8 mouse cellular contexts compared by ENCODE assay signal in genomic region chr2:74704999-74705466, GRCm38 (mm10). TPM values are rescaled to one million over a fixed set of nuclear protein-coding genes. Genes with fewer than 3 reads are reported as not detected.
DNase-seq lines count a peak whose midpoint lies in the region; ATAC-seq and TF ChIP-seq lines count a peak whose summit lies in the region.

No protein-coding gene starts in this region.

- no peak for TF ChIP-seq CTCF in lung, postnatal 0 days (IDR thresholded peaks at IDR 0.05)
- no peak for TF ChIP-seq CTCF in embryonic fibroblast, embryonic 13.5 days (IDR thresholded peaks at IDR 0.05; ENCODE audit: borderline replicate concordance, insufficient read depth, low read length)

- peaks cover 89% of the 10 kb centered on the region for H3K27me3 ChIP-seq in lung, postnatal 0 days (replicated peaks; ENCODE audit: insufficient read depth, low read length)
- 0 out of 2 replicates have a peak, but pooled peaks cover 7% of the 10 kb centered on the region for H3K27me3 ChIP-seq in kidney, embryonic 15.5 days

- peak overlapping the region; percentile 44 for H3K4me3 ChIP-seq in lung, postnatal 0 days (ENCODE audit: low read depth, low read length)
- H3K4me3 ChIP-seq in embryonic fibroblast, embryonic 13.5 days (ENCODE audit: insufficient read depth, low read length): peak overlapping the region; percentile 33
- peak overlapping the region; percentile 79 for H3K4me3 ChIP-seq in kidney, embryonic 15.5 days (replicated peaks)

- peak; percentile 59 for ATAC-seq in lung, postnatal 0 days
- ATAC-seq in kidney, embryonic 15.5 days (replicated peaks; ENCODE audit: low FRiP score): peak; percentile 43

- no peak for TF ChIP-seq EP300 in lung, postnatal 0 days (IDR thresholded peaks at IDR 0.05)

- peak overlapping the region; percentile 72 for H3K4me2 ChIP-seq in lung, postnatal 0 days (replicated peaks; ENCODE audit: low read depth, low read length)
- peak overlapping the region; percentile 75 for H3K4me2 ChIP-seq in kidney, embryonic 15.5 days

- intact Hi-C loops in left cerebral cortex, postnatal 10 days (cut with DNase I): loop anchor here (5.0 to 10.0 kb wide), 3 partner anchors 432 to 720 kb away; no protein-coding TSS in a partner anchor

- peaks cover 3% of the 10 kb centered on the region; the same call in 1 of the 2 replicates for H3K4me1 ChIP-seq in lung, postnatal 0 days (ENCODE audit: insufficient read depth, low read depth, low read length)
- no peaks in the 10 kb centered on the region for H3K4me1 ChIP-seq in embryonic fibroblast, embryonic 13.5 days (ENCODE audit: control insufficient read depth, insufficient read depth, low read length)
- H3K4me1 ChIP-seq in kidney, embryonic 15.5 days: peaks cover 54% of the 10 kb centered on the region

- H3K36me3 ChIP-seq in lung, postnatal 0 days (ENCODE audit: insufficient read depth, low read length): no peaks in the 10 kb centered on the region
- no peaks in the 10 kb centered on the region for H3K36me3 ChIP-seq in kidney, embryonic 15.5 days

- no peak for DNase-seq in lung, postnatal 0 days (ENCODE audit: low spot score)
- DNase-seq in lung, adult 18-20 months: no peak
- DNase-seq in neural tube, embryonic 10.5 days (ENCODE audit: extremely low spot score, low spot score): peak; percentile 76
- no peak for DNase-seq in left cerebral cortex, postnatal 10 days (ENCODE audit: extremely low spot score in 1 of 2, low spot score in 2 of 2)
- DNase-seq in cerebellum, postnatal 10 days: no peak
- DNase-seq in right cerebral cortex, adult 18-20 months: no peak

- H3K27ac ChIP-seq in lung, postnatal 0 days (ENCODE audit: low read length): no peak overlapping the region
- peak overlapping the region; percentile 28; the same call in 1 of the 2 replicates for H3K27ac ChIP-seq in embryonic fibroblast, embryonic 13.5 days (ENCODE audit: insufficient read depth, low read length)
- peak overlapping the region; percentile 100 for H3K27ac ChIP-seq in kidney, embryonic 15.5 days

- H3K9me3 ChIP-seq in lung, postnatal 0 days (ENCODE audit: low read length): no peaks in the 10 kb centered on the region
- H3K9me3 ChIP-seq in kidney, embryonic 15.5 days (replicated peaks): no peaks in the 10 kb centered on the region

- WGBS in lung, postnatal 0 days: under 1% methylated on average over 38 of the region's 66 CpGs
- WGBS in kidney, embryonic 15.5 days: under 1% methylated on average over 39 of the region's 66 CpGs

- no peak overlapping the region for H3K9ac ChIP-seq in lung, postnatal 0 days (replicated peaks; ENCODE audit: low read depth)
- H3K9ac ChIP-seq in kidney, embryonic 15.5 days: peak overlapping the region; percentile 95

- TF ChIP-seq POLR2A in embryonic fibroblast, embryonic 13.5 days (IDR thresholded peaks at IDR 0.05; ENCODE audit: low read depth, low read length): no peak

RNA-seq across cellular contexts. Expression of gene Hoxd8, which starts 0.6 kb away (rescaled TPM):
- 0.44 and 0.50 TPM in 2 replicates for polyA plus RNA-seq in lung, postnatal 0 days (2015; fragmentation: Nextera tagmentation; extraction: Ambion mirVana)
- polyA plus RNA-seq in embryonic fibroblast, embryonic 13.5 days (2011; ENCODE audit: insufficient read length, low read depth, missing spikeins): 9.9 and 16.5 TPM in 2 replicates
- 36.4 and 40.8 TPM in 2 replicates for polyA plus RNA-seq in kidney, embryonic 15.5 days (2015; fragmentation: Nextera tagmentation; extraction: Ambion mirVana)
- not detected for total RNA-seq in left cerebral cortex, postnatal 10 days (2021)

RNA-seq across cellular contexts. Expression of gene Hoxd3, which starts 6.7 kb away (rescaled TPM):
- polyA plus RNA-seq in lung, postnatal 0 days (2015; fragmentation: Nextera tagmentation; extraction: Ambion mirVana): not detected in 2 replicates
- 2.7 and 3.3 TPM in 2 replicates for polyA plus RNA-seq in embryonic fibroblast, embryonic 13.5 days (2011; ENCODE audit: insufficient read length, low read depth, missing spikeins)
- 15.2 and 15.9 TPM in 2 replicates for polyA plus RNA-seq in kidney, embryonic 15.5 days (2015; fragmentation: Nextera tagmentation; extraction: Ambion mirVana)
- not detected for total RNA-seq in left cerebral cortex, postnatal 10 days (2021)

RNA-seq across cellular contexts. Expression of gene Hoxd4, which starts 6.7 kb away (rescaled TPM):
- polyA plus RNA-seq in lung, postnatal 0 days (2015; fragmentation: Nextera tagmentation; extraction: Ambion mirVana): not detected in 2 replicates
- 4.1 and 6.7 TPM in 2 replicates for polyA plus RNA-seq in embryonic fibroblast, embryonic 13.5 days (2011; ENCODE audit: insufficient read length, low read depth, missing spikeins)
- polyA plus RNA-seq in kidney, embryonic 15.5 days (2015; fragmentation: Nextera tagmentation; extraction: Ambion mirVana): 5.6 and 5.8 TPM in 2 replicates
- not detected for total RNA-seq in left cerebral cortex, postnatal 10 days (2021)

RNA-seq across cellular contexts. Expression of gene Hoxd9, which starts 7.5 kb away (rescaled TPM):
- polyA plus RNA-seq in lung, postnatal 0 days (2015; fragmentation: Nextera tagmentation; extraction: Ambion mirVana): 0.33 and 0.38 TPM in 2 replicates
- polyA plus RNA-seq in embryonic fibroblast, embryonic 13.5 days (2011; ENCODE audit: insufficient read length, low read depth, missing spikeins): 2.1 and 3.5 TPM in 2 replicates
- 38.1 and 40.7 TPM in 2 replicates for polyA plus RNA-seq in kidney, embryonic 15.5 days (2015; fragmentation: Nextera tagmentation; extraction: Ambion mirVana)
- not detected for total RNA-seq in left cerebral cortex, postnatal 10 days (2021)

RNA-seq across cellular contexts. Expression of gene Hoxd10, which starts 13.3 kb away (rescaled TPM):
- polyA plus RNA-seq in lung, postnatal 0 days (2015; fragmentation: Nextera tagmentation; extraction: Ambion mirVana): 0.20 TPM in 1 of 2 replicates, not detected in the other
- 3.7 and 4.4 TPM in 2 replicates for polyA plus RNA-seq in embryonic fibroblast, embryonic 13.5 days (2011; ENCODE audit: insufficient read length, low read depth, missing spikeins)
- 33.6 and 36.6 TPM in 2 replicates for polyA plus RNA-seq in kidney, embryonic 15.5 days (2015; fragmentation: Nextera tagmentation; extraction: Ambion mirVana)
- total RNA-seq in left cerebral cortex, postnatal 10 days (2021): not detected
